Mouse (Mus musculus) heart, adult 9 months (tissue): ENCODE data around the gene Dlg2.

Experiments used
- DNase-seq, 2 experiments: peaks; one replicate each; pipeline ENCODE4 v3.0.0; 2022; ENCODE audit warnings: low spot score in 2 of 2

Dlg2 gene

GRCm38 (mm10) chr7:91262998-91263397, 786.5 kb downstream of the Dlg2 start:
- DNase-seq: no peak

DNA sequence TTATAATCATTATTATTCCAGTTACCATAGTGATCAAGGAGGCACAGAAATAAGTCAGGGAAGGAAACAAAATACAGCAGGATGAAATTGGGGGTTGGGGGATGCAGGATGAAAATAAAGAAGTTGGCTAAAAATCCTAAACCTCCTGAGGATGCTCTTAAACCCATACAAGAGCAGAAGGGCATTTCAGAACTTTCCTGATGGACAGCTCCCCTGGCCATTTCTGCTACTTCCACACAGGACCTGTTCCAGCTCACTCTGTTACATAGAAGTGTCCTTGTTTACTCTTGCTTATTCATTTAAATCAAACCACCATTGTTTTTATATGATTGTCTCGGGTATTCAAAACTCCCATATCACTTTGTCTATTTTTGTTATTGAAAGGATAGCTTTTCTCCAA, 791.3 kb downstream of the Dlg2 start:
- DNase-seq: no peak

GRCm38 (mm10) chr7:91284167-91284566, 807.7 kb downstream of the Dlg2 start:
- no peak for DNase-seq

- no peak for DNase-seq
Observed at GRCm38 (mm10) chr7:91288324-91288723, 811.9 kb downstream of the Dlg2 start.

DNA sequence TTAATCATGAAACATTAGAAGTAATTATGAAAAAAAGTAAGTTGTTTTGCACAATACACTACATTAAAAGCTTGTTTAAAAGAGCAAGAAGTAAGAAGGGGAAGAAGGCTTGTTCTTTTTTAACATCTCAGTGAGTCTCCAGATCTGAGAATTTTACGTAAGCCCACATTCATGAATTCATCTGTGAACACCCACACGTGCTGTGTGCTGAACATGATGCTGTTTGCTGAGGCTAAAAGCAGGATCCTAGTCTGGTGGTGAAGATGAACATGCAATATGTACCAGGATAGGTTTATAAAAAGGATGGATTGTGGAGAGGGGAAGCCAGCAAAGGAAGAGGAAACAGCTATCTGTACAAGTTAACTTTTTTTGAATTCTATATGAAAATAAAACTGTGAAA, 819.7 kb downstream of the Dlg2 start:
- no peak for DNase-seq

- no peak for DNase-seq
Observed at GRCm38 (mm10) chr7:91311177-91311576, 834.7 kb downstream of the Dlg2 start.

- no peak for DNase-seq
Observed at GRCm38 (mm10) chr7:91345073-91345472, 868.6 kb downstream of the Dlg2 start.

- no peak for DNase-seq
Observed at GRCm38 (mm10) chr7:91369821-91370321, 893.4 kb downstream of the Dlg2 start.

DNA sequence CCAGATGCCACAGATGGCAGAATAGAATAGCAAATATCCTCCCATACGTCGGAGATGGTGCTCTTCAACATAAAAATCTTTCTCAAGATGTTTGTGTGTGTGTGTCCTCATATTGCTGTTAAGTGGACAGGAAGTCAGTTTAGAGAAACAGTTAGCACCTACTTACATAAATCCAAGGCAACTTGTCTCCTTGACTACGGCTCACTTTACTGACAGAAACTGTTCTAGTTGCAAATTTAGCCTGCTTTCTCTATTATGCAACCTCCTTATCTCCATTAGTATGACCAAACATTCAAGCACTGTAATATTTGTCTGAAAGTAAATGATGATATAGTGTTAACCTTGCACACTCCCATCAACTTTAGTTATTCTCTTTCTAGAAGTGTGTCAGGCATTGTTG, 905.8 kb downstream of the Dlg2 start:
- DNase-seq: no peak

DNA sequence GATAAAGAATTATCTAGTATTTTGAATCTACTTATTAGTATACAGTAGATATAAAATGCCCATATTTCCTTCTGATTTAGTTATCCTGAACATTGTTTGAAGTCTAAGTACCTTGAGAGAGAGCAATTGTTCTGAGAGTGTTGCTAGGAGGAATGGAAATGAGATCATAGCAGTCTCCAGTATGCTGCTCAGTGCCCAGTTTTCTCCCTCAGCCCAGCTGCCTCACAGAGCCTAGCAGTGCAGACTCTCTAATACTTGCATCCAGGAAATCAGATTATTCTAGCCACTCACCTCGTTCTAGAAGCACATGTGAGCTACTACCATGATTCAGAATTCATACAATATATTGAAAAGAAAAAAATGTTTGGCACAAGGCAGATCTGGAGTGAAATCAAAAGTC, 907.4 kb downstream of the Dlg2 start:
- no peak for DNase-seq

DNA sequence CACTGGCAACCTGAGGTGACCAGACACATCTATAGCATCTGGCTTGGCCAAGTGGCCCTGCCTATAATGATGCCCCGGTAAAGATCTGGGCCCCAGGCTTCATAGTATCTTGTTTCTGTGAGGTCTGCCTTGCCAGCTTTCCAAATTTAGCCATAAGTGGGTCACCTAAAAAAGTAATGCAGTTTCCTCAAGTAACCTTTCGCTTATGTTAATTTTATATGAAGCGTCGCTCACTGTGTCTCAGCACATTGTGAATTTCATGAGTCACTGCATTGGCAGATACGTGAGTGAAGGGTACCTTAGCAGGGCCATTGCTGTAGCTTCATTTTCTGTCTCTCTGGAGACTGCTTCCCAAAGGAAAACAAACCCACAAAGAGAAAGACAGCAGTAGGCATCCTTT, 912.8 kb downstream of the Dlg2 start:
- DNase-seq: no peak

- DNase-seq: no peak
Observed at GRCm38 (mm10) chr7:91397827-91398226, 921.4 kb downstream of the Dlg2 start.

DNA sequence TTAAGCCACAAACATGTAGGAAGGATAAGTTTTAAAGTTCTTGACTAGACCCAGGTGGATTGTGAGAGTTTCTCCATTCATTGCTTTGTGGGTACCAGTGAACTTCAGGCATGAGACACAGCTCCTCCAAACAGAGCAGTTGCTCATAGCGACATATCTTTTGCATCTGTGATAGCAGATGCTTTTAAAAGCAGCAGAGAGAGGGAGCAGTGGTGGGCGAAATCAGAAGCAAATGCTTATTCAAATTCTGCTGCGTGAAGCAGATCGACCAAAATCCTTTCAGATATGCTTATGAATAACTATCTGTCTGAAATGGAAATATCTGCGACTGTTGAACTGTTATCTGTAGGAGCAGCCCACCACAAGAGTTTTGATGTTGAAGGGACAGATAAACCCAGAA, 935.6 kb downstream of the Dlg2 start:
- no peak for DNase-seq

GRCm38 (mm10) chr7:91414150-91414549, 937.7 kb downstream of the Dlg2 start:
- DNase-seq: no peak

- no peak for DNase-seq
Observed at GRCm38 (mm10) chr7:91414749-91415148, 938.3 kb downstream of the Dlg2 start.

DNA sequence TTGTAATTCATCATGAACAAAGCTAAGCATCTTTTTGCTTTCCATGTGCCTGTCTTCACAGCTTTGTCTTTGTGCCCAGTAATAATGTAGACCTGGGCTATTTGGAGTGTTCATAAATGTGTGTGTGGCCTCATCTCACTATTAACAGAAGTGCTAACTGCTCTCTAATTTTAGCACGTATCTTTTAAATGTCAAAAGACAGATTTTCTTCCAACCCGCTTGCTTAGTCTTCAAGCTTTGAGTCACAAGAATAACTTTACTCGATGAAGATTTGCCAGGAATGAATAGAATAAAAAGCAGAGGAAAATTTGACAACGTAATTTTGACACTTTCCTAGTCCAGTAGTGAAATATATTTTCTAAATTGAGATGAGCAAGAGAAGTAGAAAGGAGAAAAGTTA, 943.7 kb downstream of the Dlg2 start:
- DNase-seq: no peak

- DNase-seq: no peak
Observed at GRCm38 (mm10) chr7:91423784-91424183, 947.3 kb downstream of the Dlg2 start.

DNA sequence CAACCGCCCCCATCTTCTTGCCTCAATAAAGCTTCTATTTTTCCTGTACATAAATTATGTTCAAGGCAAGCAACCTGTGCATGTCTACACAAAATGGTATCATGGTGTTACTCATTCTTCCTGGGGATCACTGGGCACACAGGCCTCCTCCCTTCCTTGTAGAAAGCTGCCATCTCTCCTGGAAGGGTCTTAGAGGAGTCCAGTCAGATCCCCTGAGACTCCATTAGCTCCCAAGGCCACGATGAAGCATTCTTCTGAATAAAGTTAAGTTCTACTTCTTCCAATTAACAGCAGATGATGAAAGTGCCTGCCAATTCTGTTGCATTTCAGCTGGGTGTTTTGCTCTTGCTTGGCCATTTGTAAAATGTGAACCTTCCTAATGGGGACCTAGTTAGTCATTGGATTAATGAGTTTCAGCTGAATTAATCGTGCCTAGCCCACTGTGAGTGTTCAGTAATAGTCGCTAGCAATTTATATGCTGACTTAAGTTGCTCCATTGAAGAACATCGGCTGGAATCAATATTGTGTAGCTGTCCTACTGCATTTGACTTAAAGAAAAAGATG, 953.3 kb downstream of the Dlg2 start:
- DNase-seq: no peak

GRCm38 (mm10) chr7:91431594-91432240, 955.2 kb downstream of the Dlg2 start:
- DNase-seq: no peak

DNA sequence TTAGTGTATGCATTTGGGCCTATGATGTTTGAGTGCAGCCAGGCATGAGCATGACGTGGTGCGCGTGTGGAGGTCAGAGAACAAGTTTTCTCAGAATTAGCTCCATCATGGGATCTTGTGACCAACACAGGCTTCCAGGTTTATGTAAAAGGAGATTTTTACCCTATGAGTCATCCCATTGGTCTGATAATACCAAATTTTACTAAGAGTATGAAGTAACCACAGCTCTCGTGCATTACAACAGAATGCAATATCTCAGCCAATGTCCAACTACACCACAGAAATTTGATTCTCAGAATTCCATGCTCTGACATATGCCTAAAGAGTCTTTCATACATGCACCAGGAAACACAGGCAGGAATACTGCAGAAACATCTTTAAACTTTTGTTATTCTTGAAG, 956.1 kb downstream of the Dlg2 start:
- no peak for DNase-seq

DNA sequence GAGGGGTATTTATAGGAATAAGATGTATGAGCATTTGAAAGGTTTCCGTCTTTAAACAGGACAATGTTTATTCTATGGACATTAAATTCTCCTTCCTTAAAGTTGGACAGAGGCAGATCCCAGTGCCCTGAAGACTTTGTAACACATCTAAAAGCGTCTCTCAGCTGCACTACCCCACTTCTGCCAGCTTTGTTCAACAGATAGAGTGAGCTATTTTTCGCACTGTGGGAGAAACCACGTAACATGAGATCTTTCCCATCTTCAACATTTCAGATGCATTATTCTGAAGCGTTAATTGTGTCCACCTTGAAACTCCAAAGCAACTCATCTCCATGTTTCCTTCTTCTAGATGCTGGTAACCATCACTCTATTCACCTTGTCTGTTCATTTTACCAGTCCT, 958.3 kb downstream of the Dlg2 start:
- no peak for DNase-seq

DNA sequence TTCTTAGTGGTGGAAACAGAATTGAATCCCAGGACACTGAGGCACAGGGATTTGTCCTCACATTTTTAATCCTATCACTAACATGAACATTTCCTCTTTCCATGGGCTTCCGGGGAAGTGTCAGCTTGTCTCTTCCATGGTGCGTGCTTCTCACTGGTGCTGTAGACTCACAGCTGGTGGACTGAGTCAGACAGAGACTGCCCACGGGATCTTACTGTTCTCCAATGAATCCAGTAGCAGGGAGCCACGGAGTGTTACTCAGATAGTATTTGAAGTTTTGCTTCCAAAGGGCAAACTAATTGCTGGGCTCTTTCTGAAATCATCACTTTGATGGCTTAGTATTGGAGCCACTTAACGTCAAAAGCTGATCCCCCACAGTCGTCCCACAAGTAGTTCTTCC, 963.9 kb downstream of the Dlg2 start:
- no peak for DNase-seq

- DNase-seq: no peak
Observed at GRCm38 (mm10) chr7:91442447-91443376, 966.2 kb downstream of the Dlg2 start.
